Mouse (Mus musculus) limb, embryonic 14.5 days (tissue): ENCODE results near the gene Fbxo41. TPM values are rescaled to one million over a fixed set of nuclear protein-coding genes. Genes with fewer than 3 reads are reported as not detected.

Experiments used
- ATAC-seq: fragments of 200-750 bp; cut with Nextera tagmentation; 2 replicates; pipeline ENCODE4 v1.8.0; 2017; ENCODE audit warnings: low read depth, moderate number of reproducible peaks, moderate TSS enrichment; ENCODE audit not compliant: low FRiP score
- DNase-seq: peaks from one replicate; pipeline ENCODE4 v3.0.0-alpha.2; 2015; ENCODE audit warnings: low spot score
- H3K27ac ChIP-seq: fragments of 300-500 bp; sonication (generic); replicated peaks from 2 replicates; pipeline ENCODE4 v1.5.1; 2014; ENCODE audit warnings: low read depth, mild to moderate bottlenecking, low read length, moderate library complexity, mixed read lengths
- H3K27me3 ChIP-seq: fragments of 300-500 bp; sonication (generic); 2 replicates; pipeline ENCODE4 v1.6.1; 2014; ENCODE audit warnings: low read length, mixed read lengths; ENCODE audit not compliant: control insufficient read depth, insufficient read depth
- H3K36me3 ChIP-seq: fragments of 300-500 bp; sonication (generic); 2 replicates; pipeline ENCODE4 v1.6.1; 2014; ENCODE audit warnings: mild to moderate bottlenecking, low read length, moderate library complexity, mixed read lengths; ENCODE audit not compliant: control insufficient read depth, insufficient read depth
- H3K4me1 ChIP-seq: fragments of 300-500 bp; sonication (generic); 2 replicates; pipeline ENCODE4 v1.6.1; 2014; ENCODE audit warnings: antibody characterized with exemption, low read length, mixed read lengths; ENCODE audit not compliant: control insufficient read depth, insufficient read depth
- H3K4me2 ChIP-seq: fragments of 300-500 bp; sonication (generic); replicated peaks from 2 replicates; pipeline ENCODE4 v1.6.1; 2014; ENCODE audit warnings: low read depth, mild to moderate bottlenecking, low read length, moderate library complexity; ENCODE audit not compliant: severe bottlenecking
- H3K4me3 ChIP-seq: fragments of 300-500 bp; sonication (generic); replicated peaks from 2 replicates; pipeline ENCODE4 v1.5.1; 2014; ENCODE audit warnings: low read length
- H3K9ac ChIP-seq: fragments of 300-500 bp; sonication (generic); 2 replicates; pipeline ENCODE4 v1.6.1; 2014; ENCODE audit warnings: mild to moderate bottlenecking, low read depth, low read length, moderate library complexity; ENCODE audit not compliant: severe bottlenecking
- H3K9me3 ChIP-seq: fragments of 300-500 bp; sonication (generic); 2 replicates; pipeline ENCODE4 v1.6.1; 2016; ENCODE audit warnings: low read length; ENCODE audit not compliant: control insufficient read depth
- POLR2A ChIP-seq: fragments of 200-500 bp; IDR thresholded peaks from 2 replicates; pipeline ENCODE4 v1.8.0; 2012; ENCODE audit warnings: inconsistent platforms, mild to moderate bottlenecking, moderate library complexity, borderline replicate concordance; ENCODE audit not compliant: insufficient read depth, insufficient read length; ENCODE audit errors: extremely low read depth
- WGBS: fragments of 180-500 bp; shearing (Covaris S2); extraction: QIAGEN DNeasy Blood & Tissue Kit; methylation state at CpG from one replicate; pipeline ENCODE4 v1.1.7; 2014; 5-methylcytosine and 5-hydroxymethylcytosine counted together
- polyA plus RNA-seq, 2 experiments: library from polyadenylated mRNA; depleted of rRNA in 1 of 2; stranded (reverse) in 1 of 2; unstranded in 1 of 2; fragments of >200 nt; fragmentation: Nextera tagmentation in 1 of 2; extraction: Ambion mirVana in 1 of 2; gene quantifications; 2 replicates each; pipeline versions ENCODE4 v1.2.1 to v1.2.3; 2012 to 2014

Fbxo41 gene
- polyA plus RNA-seq, 2 experiments = 0.45 to 1.7 TPM

DNA sequence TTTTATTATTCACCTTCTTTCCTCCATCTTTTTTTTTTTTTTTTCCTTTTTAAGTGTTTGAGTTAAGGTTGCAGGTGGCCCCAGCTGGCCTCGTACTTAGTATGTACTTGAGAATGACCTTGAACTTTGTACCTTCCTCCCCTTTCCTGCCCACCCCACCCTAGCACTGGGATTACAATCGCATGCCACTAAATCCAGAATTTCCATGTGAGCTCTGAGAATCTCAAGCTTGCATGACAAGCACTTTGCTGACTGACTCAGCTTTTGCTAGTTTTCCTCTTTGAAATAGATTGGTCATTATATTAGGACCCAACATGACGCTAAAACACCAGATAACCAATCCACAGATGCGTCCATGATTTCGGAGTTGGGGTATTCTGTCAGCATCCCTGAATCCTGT, 19.2 kb upstream of the Fbxo41 start:
- no peak overlapping the region for H3K9ac ChIP-seq
- TF ChIP-seq POLR2A = no peak
- DNase-seq (no peak), ATAC-seq (no peak)
- no peaks in the 10 kb centered on the region for H3K36me3 ChIP-seq
- H3K4me2 ChIP-seq = no peak overlapping the region
- H3K4me1 ChIP-seq = no peaks in the 10 kb centered on the region
- H3K27me3 ChIP-seq = no peaks in the 10 kb centered on the region; the same call in 1 of the 2 replicates
- H3K9me3 ChIP-seq = no peaks in the 10 kb centered on the region
- H3K4me3 ChIP-seq = no peak overlapping the region
- WGBS = 83% methylated on average over 5 of the region's 5 CpGs
- H3K27ac ChIP-seq = no peak overlapping the region

- 52% methylated on average over 5 of the region's 5 CpGs for WGBS
- Histone ChIP-seq H3K27ac (no peak overlapping the region), H3K4me1 (0 out of 2 replicates have a peak, but pooled peaks cover 4% of the 10 kb centered on the region), H3K9me3 (no peaks in the 10 kb centered on the region), H3K9ac (no peak overlapping the region), H3K36me3 (no peaks in the 10 kb centered on the region), H3K4me3 (no peak overlapping the region), H3K27me3 (peaks cover 31% of the 10 kb centered on the region), H3K4me2 (no peak overlapping the region)
- DNase-seq (no peak), ATAC-seq (no peak)
- no peak for TF ChIP-seq POLR2A
Observed at GRCm38 (mm10) chr6:85518091-85518693, 15.4 kb upstream of the Fbxo41 start.

- TF ChIP-seq POLR2A = no peak
- DNase-seq = no peak
- Histone ChIP-seq H3K27me3 (peaks cover 54% of the 10 kb centered on the region), H3K9me3 (no peaks in the 10 kb centered on the region), H3K4me2 (no peak overlapping the region), H3K36me3 (no peaks in the 10 kb centered on the region), H3K9ac (no peak overlapping the region), H3K4me1 (peaks cover 23% of the 10 kb centered on the region), H3K4me3 (no peak overlapping the region), H3K27ac (no peak overlapping the region)
- no peak for ATAC-seq
- WGBS = 74% methylated on average over 4 of the region's 4 CpGs
Observed at GRCm38 (mm10) chr6:85515941-85516340, 13.1 kb upstream of the Fbxo41 start.

- peaks cover 23% of the 10 kb centered on the region for H3K4me1 ChIP-seq
- H3K27ac ChIP-seq = no peak within 1 kb of the TSS
- no peak within 1 kb of the TSS for H3K9ac ChIP-seq
- peak within 1 kb of the TSS; percentile 38 for H3K4me3 ChIP-seq
- H3K4me2 ChIP-seq = peak within 1 kb of the TSS; percentile 73
- H3K36me3 ChIP-seq = no peaks in the 10 kb centered on the region
- no peak for TF ChIP-seq POLR2A
- DNase-seq (no peak), ATAC-seq (peak; percentile 41; the same call in 1 of the 2 replicates)
- H3K27me3 ChIP-seq = peaks cover 67% of the 10 kb centered on the region
- no peaks in the 10 kb centered on the region for H3K9me3 ChIP-seq
- under 1% methylated on average over 27 of the region's 38 CpGs for whole genome bisulfite sequencing
Observed at GRCm38 (mm10) chr6:85513531-85513910, 10.7 kb upstream of the Fbxo41 start, which contains the start of gene Egr4. Egr4 (minus strand) TSS chr6:85513589.

- Histone ChIP-seq H3K27ac (no peak overlapping the region), H3K36me3 (no peaks in the 10 kb centered on the region), H3K9me3 (no peaks in the 10 kb centered on the region), H3K27me3 (peaks cover 67% of the 10 kb centered on the region), H3K9ac (no peak overlapping the region), H3K4me1 (peaks cover 23% of the 10 kb centered on the region), H3K4me3 (peak overlapping the region; percentile 38), H3K4me2 (peak overlapping the region; percentile 73)
- ATAC-seq = peak; percentile 19; the same call in 1 of the 2 replicates
- TF ChIP-seq POLR2A = no peak
- DNase-seq = no peak
- WGBS = under 1% methylated on average over 47 of the region's 90 CpGs
Observed at GRCm38 (mm10) chr6:85512577-85513530, 10.1 kb upstream of the Fbxo41 start.
